In genomic region chr9:44311136-44312134, GRCm38 (mm10) we compare ENCODE assay signal across 8 mouse cellular contexts. TPM values are rescaled to one million over a fixed set of nuclear protein-coding genes. Genes with fewer than 3 reads are reported as not detected.
A peak's percentile ranks its signal among the peaks of the same experiment; 100 is the strongest.
DNase-seq lines count a peak whose midpoint lies in the region; ATAC-seq and TF ChIP-seq lines count a peak whose summit lies in the region.

No protein-coding gene starts in this region.

- ATAC-seq in embryonic facial prominence, embryonic 13.5 days (ENCODE audit: insufficient number of reproducible peaks, insufficient read depth, low FRiP score, low TSS enrichment, low read depth): no peak
- 0 out of 2 replicates have a peak, but pooled peaks have one; percentile 12 for ATAC-seq in hindbrain, embryonic 13.5 days (ENCODE audit: low FRiP score)
- no peak for ATAC-seq in liver, embryonic 14.5 days (ENCODE audit: insufficient read depth)

- 14% methylated on average over 27 of the region's 27 CpGs for WGBS in embryonic facial prominence, embryonic 13.5 days
- WGBS in hindbrain, embryonic 13.5 days: 8% methylated on average over 27 of the region's 27 CpGs
- WGBS in liver, embryonic 14.5 days (ENCODE audit: insufficient replicate concordance): 39% methylated on average over 27 of the region's 27 CpGs
- 33% methylated on average over 27 of the region's 27 CpGs for WGBS in olfactory bulb, adult 2 months

- H3K9ac ChIP-seq in embryonic facial prominence, embryonic 13.5 days: peak overlapping the region; percentile 61
- H3K9ac ChIP-seq in hindbrain, embryonic 13.5 days: peak overlapping the region; percentile 49; the same call in 1 of the 2 replicates
- H3K9ac ChIP-seq in liver, embryonic 14.5 days (replicated peaks): no peak overlapping the region

- TF ChIP-seq CTCF in E14TG2a.4 (conservative IDR thresholded peaks at IDR 0.05; ENCODE audit: low read length): no peak
- TF ChIP-seq CTCF in liver, embryonic 14.5 days (IDR thresholded peaks at IDR 0.05; ENCODE audit: low read depth): no peak
- no peak for TF ChIP-seq CTCF in olfactory bulb, adult 2 months (IDR thresholded peaks at IDR 0.05; ENCODE audit: insufficient read depth, low read depth, low read length)

- no peaks in the 10 kb centered on the region for H3K9me3 ChIP-seq in E14TG2a.4 (ENCODE audit: low read length)
- no peaks in the 10 kb centered on the region for H3K9me3 ChIP-seq in embryonic facial prominence, embryonic 13.5 days
- H3K9me3 ChIP-seq in hindbrain, embryonic 13.5 days: no peaks in the 10 kb centered on the region
- no peaks in the 10 kb centered on the region for H3K9me3 ChIP-seq in liver, embryonic 14.5 days (ENCODE audit: control insufficient read depth, low read length)

- H3K27ac ChIP-seq in embryonic facial prominence, embryonic 13.5 days: no peak overlapping the region; the same call in 1 of the 2 replicates
- H3K27ac ChIP-seq in hindbrain, embryonic 13.5 days: 0 out of 2 replicates have a peak overlapping the region, but pooled peaks have one; percentile 6
- H3K27ac ChIP-seq in liver, embryonic 14.5 days: no peak overlapping the region
- 0 out of 2 replicates have a peak overlapping the region, but pooled peaks have one; percentile 26 for H3K27ac ChIP-seq in olfactory bulb, adult 2 months (ENCODE audit: insufficient read depth, low read depth, low read length)

- DNase-seq in liver, embryonic 14.5 days (ENCODE audit: low read depth in 3 of 3, low spot score in 3 of 3): no peak
- no peak for DNase-seq in thymus, postnatal 4 days
- no peak for DNase-seq in cerebellum, adult 11-12 months
- DNase-seq in thymus, adult 18-20 months: no peak

- peak overlapping the region; percentile 65 for H3K4me3 ChIP-seq in E14TG2a.4 (replicated peaks; ENCODE audit: low read length)
- H3K4me3 ChIP-seq in embryonic facial prominence, embryonic 13.5 days: no peak overlapping the region
- no peak overlapping the region for H3K4me3 ChIP-seq in hindbrain, embryonic 13.5 days
- no peak overlapping the region for H3K4me3 ChIP-seq in liver, embryonic 14.5 days (ENCODE audit: insufficient read depth in 1 of 2, low read depth in 2 of 2, low read length in 2 of 2)
- H3K4me3 ChIP-seq in olfactory bulb, adult 2 months (ENCODE audit: insufficient read depth, low read depth, low read length): no peak overlapping the region

- TF ChIP-seq POLR2A in olfactory bulb, adult 2 months (IDR thresholded peaks at IDR 0.05; ENCODE audit: insufficient read depth, low read depth, low read length): no peak

- H3K4me1 ChIP-seq in E14TG2a.4 (replicated peaks; ENCODE audit: low read depth, low read length): peaks cover 62% of the 10 kb centered on the region
- H3K4me1 ChIP-seq in embryonic facial prominence, embryonic 13.5 days: peaks cover 9% of the 10 kb centered on the region; the same call in 1 of the 2 replicates
- peaks cover 19% of the 10 kb centered on the region; the same call in 1 of the 2 replicates for H3K4me1 ChIP-seq in hindbrain, embryonic 13.5 days (replicated peaks)
- peaks cover 3 to 5% of the 10 kb centered on the region in 2 experiments for H3K4me1 ChIP-seq in liver, embryonic 14.5 days (replicated peaks; ENCODE audit: control insufficient read depth in 2 of 2, insufficient read depth in 2 of 2, low read length in 1 of 2)
- H3K4me1 ChIP-seq in olfactory bulb, adult 2 months (ENCODE audit: control insufficient read depth, insufficient read depth, low read length): peaks cover 32% of the 10 kb centered on the region

- peak overlapping the region; percentile 31 for H3K4me2 ChIP-seq in embryonic facial prominence, embryonic 13.5 days
- H3K4me2 ChIP-seq in hindbrain, embryonic 13.5 days: no peak overlapping the region
- peak overlapping the region; percentile 2; the same call in 1 of the 2 replicates for H3K4me2 ChIP-seq in liver, embryonic 14.5 days (ENCODE audit: low read depth)

- peaks cover 32% of the 10 kb centered on the region for H3K36me3 ChIP-seq in E14TG2a.4 (ENCODE audit: insufficient read depth, low read length)
- H3K36me3 ChIP-seq in embryonic facial prominence, embryonic 13.5 days: peaks cover 50% of the 10 kb centered on the region
- H3K36me3 ChIP-seq in hindbrain, embryonic 13.5 days: peaks cover 55% of the 10 kb centered on the region
- peaks cover 39% of the 10 kb centered on the region for H3K36me3 ChIP-seq in liver, embryonic 14.5 days (replicated peaks; ENCODE audit: control insufficient read depth, insufficient read depth, low read depth)

- no peak for TF ChIP-seq EP300 in liver, embryonic 14.5 days (IDR thresholded peaks at IDR 0.05; ENCODE audit: low read depth)

- peaks cover 58% of the 10 kb centered on the region for H3K27me3 ChIP-seq in E14TG2a.4 (ENCODE audit: insufficient read depth, low read length)
- H3K27me3 ChIP-seq in embryonic facial prominence, embryonic 13.5 days: peaks cover 7% of the 10 kb centered on the region; the same call in 1 of the 2 replicates
- no peaks in the 10 kb centered on the region for H3K27me3 ChIP-seq in hindbrain, embryonic 13.5 days
- no peaks in the 10 kb centered on the region for H3K27me3 ChIP-seq in liver, embryonic 14.5 days (ENCODE audit: control insufficient read depth, insufficient read depth, low read length)

RNA-seq across cellular contexts. Expression of gene Hinfp, which starts 6.0 kb away (rescaled TPM):
- 27.9 and 30.6 TPM in 2 replicates for polyA plus RNA-seq in embryonic facial prominence, embryonic 13.5 days (2015; fragmentation: Nextera tagmentation; extraction: Ambion mirVana)
- polyA plus RNA-seq in hindbrain, embryonic 13.5 days (2015; fragmentation: Nextera tagmentation; extraction: Ambion mirVana): 31.4 and 36.6 TPM in 2 replicates
- polyA plus RNA-seq in liver, embryonic 14.5 days (2012; rRNA removed): 11.8 and 13.8 TPM in 2 replicates
- 8.0 and 8.3 TPM in 2 replicates for polyA plus RNA-seq in liver, embryonic 14.5 days (2014; fragmentation: Nextera tagmentation; extraction: Ambion mirVana)
- not detected in 2 replicates for polyA plus RNA-seq in olfactory bulb, adult 2 months (2012; ENCODE audit: insufficient read depth, insufficient read length, low replicate concordance, missing spikeins)

RNA-seq across cellular contexts. Expression of gene C2cd2l, which starts 8.7 kb away (rescaled TPM):
- polyA plus RNA-seq in embryonic facial prominence, embryonic 13.5 days (2015; fragmentation: Nextera tagmentation; extraction: Ambion mirVana): 8.3 TPM in 2 replicates
- 19.1 and 21.6 TPM in 2 replicates for polyA plus RNA-seq in hindbrain, embryonic 13.5 days (2015; fragmentation: Nextera tagmentation; extraction: Ambion mirVana)
- 13.0 and 17.3 TPM in 2 replicates for polyA plus RNA-seq in liver, embryonic 14.5 days (2012; rRNA removed)
- 7.4 and 8.9 TPM in 2 replicates for polyA plus RNA-seq in liver, embryonic 14.5 days (2014; fragmentation: Nextera tagmentation; extraction: Ambion mirVana)
- polyA plus RNA-seq in olfactory bulb, adult 2 months (2012; ENCODE audit: insufficient read depth, insufficient read length, low replicate concordance, missing spikeins): not detected in 2 replicates

RNA-seq across cellular contexts. Expression of gene Dpagt1, which starts 14.4 kb away (rescaled TPM):
- polyA plus RNA-seq in embryonic facial prominence, embryonic 13.5 days (2015; fragmentation: Nextera tagmentation; extraction: Ambion mirVana): 38.4 and 40.5 TPM in 2 replicates
- 37.0 and 40.4 TPM in 2 replicates for polyA plus RNA-seq in hindbrain, embryonic 13.5 days (2015; fragmentation: Nextera tagmentation; extraction: Ambion mirVana)
- polyA plus RNA-seq in liver, embryonic 14.5 days (2012; rRNA removed): 16.4 and 19.5 TPM in 2 replicates
- 18.8 and 20.2 TPM in 2 replicates for polyA plus RNA-seq in liver, embryonic 14.5 days (2014; fragmentation: Nextera tagmentation; extraction: Ambion mirVana)
- polyA plus RNA-seq in olfactory bulb, adult 2 months (2012; ENCODE audit: insufficient read depth, insufficient read length, low replicate concordance, missing spikeins): 150 TPM in 1 of 2 replicates, not detected in the other

RNA-seq across cellular contexts. Expression of gene Abcg4, which starts 23.0 kb away (rescaled TPM):
- polyA plus RNA-seq in embryonic facial prominence, embryonic 13.5 days (2015; fragmentation: Nextera tagmentation; extraction: Ambion mirVana): 6.1 and 6.5 TPM in 2 replicates
- polyA plus RNA-seq in hindbrain, embryonic 13.5 days (2015; fragmentation: Nextera tagmentation; extraction: Ambion mirVana): 18.0 and 20.1 TPM in 2 replicates
- 35.6 and 41.6 TPM in 2 replicates for polyA plus RNA-seq in liver, embryonic 14.5 days (2012; rRNA removed)
- polyA plus RNA-seq in liver, embryonic 14.5 days (2014; fragmentation: Nextera tagmentation; extraction: Ambion mirVana): 10.6 and 11.1 TPM in 2 replicates
- polyA plus RNA-seq in olfactory bulb, adult 2 months (2012; ENCODE audit: insufficient read depth, insufficient read length, low replicate concordance, missing spikeins): not detected in 2 replicates

RNA-seq across cellular contexts. Expression of gene H2afx, which starts 23.1 kb away (rescaled TPM):
- 365 and 385 TPM in 2 replicates for polyA plus RNA-seq in embryonic facial prominence, embryonic 13.5 days (2015; fragmentation: Nextera tagmentation; extraction: Ambion mirVana)
- 145 and 151 TPM in 2 replicates for polyA plus RNA-seq in hindbrain, embryonic 13.5 days (2015; fragmentation: Nextera tagmentation; extraction: Ambion mirVana)
- polyA plus RNA-seq in liver, embryonic 14.5 days (2012; rRNA removed): 177 and 217 TPM in 2 replicates
- 168 and 190 TPM in 2 replicates for polyA plus RNA-seq in liver, embryonic 14.5 days (2014; fragmentation: Nextera tagmentation; extraction: Ambion mirVana)
- polyA plus RNA-seq in olfactory bulb, adult 2 months (2012; ENCODE audit: insufficient read depth, insufficient read length, low replicate concordance, missing spikeins): not detected in 2 replicates

Comparison
In these comparisons a context has a peak if more than half of its experiments do, and no peak if none do; other contexts are left out.
1. H3K27ac ChIP-seq: peak in hindbrain, embryonic 13.5 days (single experiment) and olfactory bulb, adult 2 months (single experiment); none in embryonic facial prominence, embryonic 13.5 days (single experiment) and liver, embryonic 14.5 days (single experiment).